Mouse (Mus musculus) midbrain, embryonic 10.5 days (tissue): ENCODE results near the gene P2rx4. TPM values are rescaled to one million over a fixed set of nuclear protein-coding genes. Genes with fewer than 3 reads are reported as not detected.

Source experiments
- DNase-seq: peaks from one replicate; pipeline ENCODE4 v3.0.0-alpha.2; 2017; ENCODE audit warnings: low spot score
- H3K27ac ChIP-seq: fragments of 300-500 bp; sonication (generic); replicated peaks from 2 replicates; pipeline ENCODE4 v1.5.1; 2016; ENCODE audit warnings: mild to moderate bottlenecking
- H3K27me3 ChIP-seq: fragments of 300-500 bp; sonication (generic); 2 replicates; pipeline ENCODE4 v1.6.1; 2016; ENCODE audit warnings: low read depth, mild to moderate bottlenecking; ENCODE audit not compliant: poor library complexity, severe bottlenecking
- H3K36me3 ChIP-seq: fragments of 300-500 bp; sonication (generic); 2 replicates; pipeline ENCODE4 v1.6.1; 2016; ENCODE audit warnings: mild to moderate bottlenecking, moderate library complexity
- H3K4me1 ChIP-seq: fragments of 300-500 bp; sonication (generic); 2 replicates; pipeline ENCODE4 v1.6.1; 2016
- H3K4me3 ChIP-seq: fragments of 300-500 bp; sonication (generic); 2 replicates; pipeline ENCODE4 v1.5.1; 2016; ENCODE audit warnings: mild to moderate bottlenecking, moderate library complexity
- H3K9me3 ChIP-seq: fragments of 300-500 bp; sonication (generic); replicated peaks from 2 replicates; pipeline ENCODE4 v1.6.1; 2016; ENCODE audit warnings: mild to moderate bottlenecking
- WGBS: fragments of 180-500 bp; shearing (Covaris S2); methylation state at CpG from one replicate; pipeline ENCODE4 v1.1.7; 2016; 5-methylcytosine and 5-hydroxymethylcytosine counted together
- microRNA-seq: library from miRNA; unstranded; fragments of <30 nt; microRNA quantifications from one replicate; pipeline ENCODE4, GENCODE M21; 2017
- polyA plus RNA-seq: library from polyadenylated mRNA; unstranded; fragments of >200 nt; fragmentation: Nextera tagmentation; extraction: Ambion mirVana; gene quantifications from 2 replicates; pipeline ENCODE4 v1.2.1, GENCODE M21; 2016

P2rx4 gene
- polyA plus RNA-seq, 1 experiment from 2014 or later = 3.5 TPM

- H3K27ac ChIP-seq = no peak overlapping the region
- WGBS = 84% methylated on average over 10 of the region's 10 CpGs
- peaks cover 40% of the 10 kb centered on the region for H3K36me3 ChIP-seq
Measured at GRCm38 (mm10) chr5:122770806-122771261, 63.5 kb downstream of the P2rx4 start.

GRCm38 (mm10) chr5:122771428-122771827, 64.1 kb downstream of the P2rx4 start:
- Histone ChIP-seq H3K4me3 (no peak overlapping the region), H3K27me3 (no peaks in the 10 kb centered on the region), H3K27ac (no peak overlapping the region), H3K36me3 (peaks cover 40% of the 10 kb centered on the region), H3K9me3 (no peaks in the 10 kb centered on the region; the same call in 1 of the 2 replicates), H3K4me1 (peaks cover 10% of the 10 kb centered on the region)
- WGBS = 89% methylated on average over 9 of the region's 9 CpGs
- no peak for DNase-seq

More at GRCm38 (mm10) chr5:122770806-122771261, 63.5 kb downstream of the P2rx4 start:
- H3K4me3 ChIP-seq = no peak overlapping the region
- no peaks in the 10 kb centered on the region for H3K27me3 ChIP-seq
- H3K4me1 ChIP-seq = peaks cover 10% of the 10 kb centered on the region
- H3K9me3 ChIP-seq = no peaks in the 10 kb centered on the region; the same call in 1 of the 2 replicates
- DNase-seq = no peak

- no peak for DNase-seq
- Histone ChIP-seq H3K36me3 (peaks cover 29% of the 10 kb centered on the region), H3K27me3 (peaks cover 9% of the 10 kb centered on the region; the same call in 1 of the 2 replicates), H3K4me3 (no peak overlapping the region), H3K4me1 (peaks cover 20% of the 10 kb centered on the region), H3K9me3 (no peaks in the 10 kb centered on the region; the same call in 1 of the 2 replicates), H3K27ac (no peak overlapping the region)
- 83% methylated on average over 11 of the region's 11 CpGs for WGBS
Measured at GRCm38 (mm10) chr5:122773756-122774155, 66.4 kb downstream of the P2rx4 start.

- Histone ChIP-seq H3K9me3 (no peaks in the 10 kb centered on the region; the same call in 1 of the 2 replicates), H3K36me3 (peaks cover 19% of the 10 kb centered on the region), H3K4me1 (peaks cover 28% of the 10 kb centered on the region), H3K27ac (no peak overlapping the region), H3K27me3 (peaks cover 10% of the 10 kb centered on the region; the same call in 1 of the 2 replicates), H3K4me3 (no peak overlapping the region)
- 76% methylated on average over 28 of the region's 28 CpGs for whole genome bisulfite sequencing
- DNase-seq = no peak
Measured at GRCm38 (mm10) chr5:122774743-122775611, 67.6 kb downstream of the P2rx4 start.

- Histone ChIP-seq H3K36me3 (peaks cover 13% of the 10 kb centered on the region), H3K4me1 (peaks cover 26% of the 10 kb centered on the region), H3K9me3 (no peaks in the 10 kb centered on the region; the same call in 1 of the 2 replicates), H3K27me3 (peaks cover 15% of the 10 kb centered on the region; the same call in 1 of the 2 replicates), H3K27ac (no peak overlapping the region), H3K4me3 (no peak overlapping the region)
- DNase-seq = no peak
- 82% methylated on average over 14 of the region's 14 CpGs for WGBS
Measured at GRCm38 (mm10) chr5:122775646-122776286, 68.4 kb downstream of the P2rx4 start.

GRCm38 (mm10) chr5:122777322-122777721, 70.0 kb downstream of the P2rx4 start:
- WGBS = 50% methylated on average over 2 of the region's 2 CpGs
- peaks cover 26% of the 10 kb centered on the region for H3K4me1 ChIP-seq
- peaks cover 11% of the 10 kb centered on the region for H3K36me3 ChIP-seq
- no peak for DNase-seq
- no peak overlapping the region for H3K27ac ChIP-seq
- no peaks in the 10 kb centered on the region; the same call in 1 of the 2 replicates for H3K9me3 ChIP-seq
- peaks cover 17% of the 10 kb centered on the region; the same call in 1 of the 2 replicates for H3K27me3 ChIP-seq
- no peak overlapping the region for H3K4me3 ChIP-seq

- 2% methylated on average over 52 of the region's 55 CpGs for WGBS
- H3K27ac ChIP-seq = peak overlapping the region; percentile 93
Measured at GRCm38 (mm10) chr5:122778231-122779226, 71.2 kb downstream of the P2rx4 start.

More at GRCm38 (mm10) chr5:122778231-122779226, 71.2 kb downstream of the P2rx4 start:
- peak; percentile 55 for DNase-seq
- Histone ChIP-seq H3K36me3 (no peaks in the 10 kb centered on the region; the same call in 1 of the 2 replicates), H3K4me1 (peaks cover 25% of the 10 kb centered on the region), H3K4me3 (peak overlapping the region; percentile 97), H3K9me3 (no peaks in the 10 kb centered on the region; the same call in 1 of the 2 replicates), H3K27me3 (peaks cover 17% of the 10 kb centered on the region; the same call in 1 of the 2 replicates)

Small RNAs within 50 kb of the gene (microRNA-seq; reads per million reads assigned to microRNA genes)
- not detected for gene Mir8115

Other genes starting within 250 kb of the P2rx4 start
- gene Atp2a2, start 205.3 kb upstream of the P2rx4 start, polyA plus RNA-seq = 37.0 and 37.7 TPM in 2 replicates
- gene Ift81, start 93.0 kb upstream of the P2rx4 start, polyA plus RNA-seq = 51.4 and 54.1 TPM in 2 replicates
- gene P2rx7, start 63.6 kb upstream of the P2rx4 start, polyA plus RNA-seq = 0.63 and 1.0 TPM in 2 replicates
- gene Camkk2, start 71.9 kb downstream of the P2rx4 start, polyA plus RNA-seq = 24.3 and 29.5 TPM in 2 replicates
- gene Anapc5, start 113.8 kb downstream of the P2rx4 start, polyA plus RNA-seq = 499 and 524 TPM in 2 replicates
- gene Rnf34, start 142.5 kb downstream of the P2rx4 start, polyA plus RNA-seq = 50.6 and 56.7 TPM in 2 replicates